Mouse (Mus musculus) retina, embryonic 14.5 days (tissue): ENCODE results near the gene Dzip3.

ENCODE experiments used
- DNase-seq: peaks from one replicate; pipeline ENCODE4 v3.0.0-alpha.2; 2015; ENCODE audit warnings: low spot score

Gene Dzip3

GRCm38 (mm10) chr16:48993559-48994342 is at the start of gene Dzip3, which contains the start of gene Cip2a:
TSS of gene Dzip3 (minus strand) at chr16:48994165.
TSS of gene Cip2a (plus strand) at chr16:48994185.
- DNase-seq: peak; percentile 95

GRCm38 (mm10) chr16:49040554-49041221 is 46.7 kb upstream of the Dzip3 start:
- DNase-seq: no peak

GRCm38 (mm10) chr16:49037771-49038170 is 43.8 kb upstream of the Dzip3 start:
- DNase-seq: no peak

GRCm38 (mm10) chr16:49035852-49036251 is 41.9 kb upstream of the Dzip3 start:
- no peak for DNase-seq

GRCm38 (mm10) chr16:49016620-49017332 is 22.8 kb upstream of the Dzip3 start:
- peak; percentile 74 for DNase-seq

GRCm38 (mm10) chr16:49004151-49004550 is 10.2 kb upstream of the Dzip3 start:
- no peak for DNase-seq

GRCm38 (mm10) chr16:48994343-48994693 is 353 bp upstream of the Dzip3 start:
- no peak for DNase-seq

- no peak for DNase-seq
Measured at GRCm38 (mm10) chr16:48993231-48993558, 770 bp downstream of the Dzip3 start.

- peak; percentile 47 for DNase-seq
Measured at GRCm38 (mm10) chr16:48992437-48993230, 1.3 kb downstream of the Dzip3 start.

- no peak for DNase-seq
Measured at GRCm38 (mm10) chr16:48989700-48990099, 4.3 kb downstream of the Dzip3 start.

- no peak for DNase-seq
Measured at GRCm38 (mm10) chr16:48985034-48985627, 8.8 kb downstream of the Dzip3 start.

- no peak for DNase-seq
Measured at GRCm38 (mm10) chr16:48979965-48980364, 14.0 kb downstream of the Dzip3 start.

GRCm38 (mm10) chr16:48973548-48973947 is 20.4 kb downstream of the Dzip3 start:
- peak; percentile 32 for DNase-seq

GRCm38 (mm10) chr16:48972996-48973395 is 21.0 kb downstream of the Dzip3 start:
- DNase-seq: no peak

- peak; percentile 37 for DNase-seq
Measured at GRCm38 (mm10) chr16:48941805-48942204, 52.2 kb downstream of the Dzip3 start.

- no peak for DNase-seq
Measured at GRCm38 (mm10) chr16:48923724-48924123, 70.2 kb downstream of the Dzip3 start.

GRCm38 (mm10) chr16:48913206-48913605 is 80.8 kb downstream of the Dzip3 start:
- no peak for DNase-seq

GRCm38 (mm10) chr16:48911184-48911583 is 82.8 kb downstream of the Dzip3 start:
- DNase-seq: no peak

- no peak for DNase-seq
Measured at GRCm38 (mm10) chr16:48899868-48900267, 94.1 kb downstream of the Dzip3 start.

- DNase-seq: no peak
Measured at GRCm38 (mm10) chr16:48890733-48891132, 103.2 kb downstream of the Dzip3 start.
